Mouse (Mus musculus): ENCODE data around the gene Vamp9.

- TF ChIP-seq USF1 (IDR thresholded peaks at IDR 0.05; ENCODE audit: low read depth) (no peak), CTCF (IDR thresholded peaks at IDR 0.05; ENCODE audit: control insufficient read depth, insufficient read depth, insufficient read length) (no peak), MYOD1 (IDR thresholded peaks at IDR 0.05; ENCODE audit: control insufficient read depth, insufficient read length, low read depth) (no peak), MYOG (IDR thresholded peaks at IDR 0.05; ENCODE audit: control insufficient read depth, extremely low read depth, insufficient read length) (no peak), MAX (IDR thresholded peaks at IDR 0.05) (no peak)
Observed at GRCm38 (mm10) chr5:99922033-99922432, 16.0 kb downstream of the Vamp9 start.
